Mouse (Mus musculus) spleen, adult 18-20 months (tissue): ENCODE measurements around the gene Cdc42se2.

Experiments
- DNase-seq, 2 experiments: peaks; one replicate each; pipeline ENCODE4 v3.0.0; 2022; ENCODE audit warnings: mixed read lengths in 2 of 2

The Cdc42se2 gene

GRCm38 (mm10) chr11:54791458-54791857 lies 4.0 kb upstream of the Cdc42se2 start:
- DNase-seq, result no peak

- DNase-seq, result peak; percentile 57 to 69
Measured at GRCm38 (mm10) chr11:54786858-54787487, 502 bp downstream of the Cdc42se2 start.

- no peak for DNase-seq
Measured at GRCm38 (mm10) chr11:54785566-54785965, 1.9 kb downstream of the Cdc42se2 start.

- no peak for DNase-seq
Measured at GRCm38 (mm10) chr11:54784436-54784835, 3.0 kb downstream of the Cdc42se2 start.

GRCm38 (mm10) chr11:54782253-54782652 lies 5.2 kb downstream of the Cdc42se2 start:
- DNase-seq, result no peak

- DNase-seq, result no peak
Measured at GRCm38 (mm10) chr11:54779946-54780345, 7.5 kb downstream of the Cdc42se2 start.

GRCm38 (mm10) chr11:54778131-54778844 lies 9.2 kb downstream of the Cdc42se2 start:
- DNase-seq, result peak; percentile 33 to 43

GRCm38 (mm10) chr11:54777387-54778130 lies 9.9 kb downstream of the Cdc42se2 start:
- DNase-seq, result no peak

GRCm38 (mm10) chr11:54776735-54777333 lies 10.6 kb downstream of the Cdc42se2 start:
- no peak for DNase-seq

GRCm38 (mm10) chr11:54776367-54776701 lies 11.1 kb downstream of the Cdc42se2 start:
- DNase-seq, result no peak

- DNase-seq, result no peak
Measured at GRCm38 (mm10) chr11:54775628-54776366, 11.7 kb downstream of the Cdc42se2 start.

GRCm38 (mm10) chr11:54774282-54775078 lies 13.0 kb downstream of the Cdc42se2 start:
- DNase-seq, result no peak

- DNase-seq, result no peak
Measured at GRCm38 (mm10) chr11:54771549-54771948, 15.9 kb downstream of the Cdc42se2 start.

- no peak for DNase-seq
Measured at GRCm38 (mm10) chr11:54769843-54770242, 17.6 kb downstream of the Cdc42se2 start.

GRCm38 (mm10) chr11:54768116-54768690 lies 19.3 kb downstream of the Cdc42se2 start:
- no peak for DNase-seq

GRCm38 (mm10) chr11:54764759-54765158 lies 22.7 kb downstream of the Cdc42se2 start:
- DNase-seq, result no peak

GRCm38 (mm10) chr11:54764026-54764425 lies 23.4 kb downstream of the Cdc42se2 start:
- DNase-seq, result peak; percentile 37 to 41

- DNase-seq, result no peak
Measured at GRCm38 (mm10) chr11:54762735-54763134, 24.7 kb downstream of the Cdc42se2 start.

- peak in 1 of 2 experiments; percentile 43 for DNase-seq
Measured at GRCm38 (mm10) chr11:54757993-54758392, 29.5 kb downstream of the Cdc42se2 start.

- DNase-seq, result no peak
Measured at GRCm38 (mm10) chr11:54755148-54755664, 32.3 kb downstream of the Cdc42se2 start.
